Mouse (Mus musculus): Measurements from ENCODE around the gene Lrrc4b. TPM values are rescaled to one million over a fixed set of nuclear protein-coding genes. Genes with fewer than 3 reads are reported as not detected.

Gene Lrrc4b
- polyA plus RNA-seq, 1 experiment from 2014 or later: 2.1 TPM

GRCm38 (mm10) chr7:44482836-44483435 lies 54.1 kb downstream of the Lrrc4b start:
- no peak overlapping the region for H3K9ac ChIP-seq (replicated peaks; ENCODE audit: low read depth, low read length)
- peak; percentile 29; the same call in 1 of the 2 replicates for ATAC-seq (ENCODE audit: insufficient number of reproducible peaks, insufficient read depth, low FRiP score, low read depth)
- no peaks in the 10 kb centered on the region for H3K9me3 ChIP-seq (ENCODE audit: control insufficient read depth, low read depth, low read length)
- no peak overlapping the region for H3K27ac ChIP-seq (ENCODE audit: low read length)
- WGBS: 67% methylated on average over 3 of the region's 3 CpGs
- H3K36me3 ChIP-seq (ENCODE audit: control insufficient read depth, insufficient read depth, low read length): no peaks in the 10 kb centered on the region
- no peaks in the 10 kb centered on the region for H3K4me1 ChIP-seq (ENCODE audit: control insufficient read depth, insufficient read depth, low read length)
- H3K4me3 ChIP-seq (ENCODE audit: low read depth, low read length): no peak overlapping the region
- H3K27me3 ChIP-seq (ENCODE audit: control insufficient read depth, insufficient read depth, low read length): no peaks in the 10 kb centered on the region
- no peak overlapping the region for H3K4me2 ChIP-seq (replicated peaks; ENCODE audit: low read depth, low read length)

- Histone ChIP-seq H3K9me3 (ENCODE audit: control insufficient read depth, low read depth, low read length) (no peaks in the 10 kb centered on the region), H3K4me1 (ENCODE audit: control insufficient read depth, insufficient read depth, low read length) (no peaks in the 10 kb centered on the region), H3K9ac (replicated peaks; ENCODE audit: low read depth, low read length) (no peak overlapping the region), H3K4me2 (replicated peaks; ENCODE audit: low read depth, low read length) (no peak overlapping the region), H3K27ac (ENCODE audit: low read length) (no peak overlapping the region), H3K36me3 (ENCODE audit: control insufficient read depth, insufficient read depth, low read length) (no peaks in the 10 kb centered on the region), H3K4me3 (ENCODE audit: low read depth, low read length) (no peak overlapping the region), H3K27me3 (ENCODE audit: control insufficient read depth, insufficient read depth, low read length) (no peaks in the 10 kb centered on the region)
- WGBS: 93% methylated on average over 1 of the region's 1 CpGs
- no peak for ATAC-seq (ENCODE audit: insufficient number of reproducible peaks, insufficient read depth, low FRiP score, low read depth)
Measured at GRCm38 (mm10) chr7:44484109-44484508, 55.3 kb downstream of the Lrrc4b start.

- H3K36me3 ChIP-seq (ENCODE audit: control insufficient read depth, insufficient read depth, low read length): peaks cover 3% of the 10 kb centered on the region
- H3K27ac ChIP-seq (ENCODE audit: low read length): no peak overlapping the region
- H3K9ac ChIP-seq (replicated peaks; ENCODE audit: low read depth, low read length): no peak overlapping the region
- H3K4me3 ChIP-seq (ENCODE audit: low read depth, low read length): no peak overlapping the region
- 38% methylated on average over 5 of the region's 5 CpGs for WGBS
- no peak overlapping the region for H3K4me2 ChIP-seq (replicated peaks; ENCODE audit: low read depth, low read length)
- no peaks in the 10 kb centered on the region for H3K4me1 ChIP-seq (ENCODE audit: control insufficient read depth, insufficient read depth, low read length)
- H3K27me3 ChIP-seq (ENCODE audit: control insufficient read depth, insufficient read depth, low read length): no peaks in the 10 kb centered on the region
- ATAC-seq (ENCODE audit: insufficient number of reproducible peaks, insufficient read depth, low FRiP score, low read depth): peak; percentile 57; the same call in 1 of the 2 replicates
- no peaks in the 10 kb centered on the region for H3K9me3 ChIP-seq (ENCODE audit: control insufficient read depth, low read depth, low read length)
Measured at GRCm38 (mm10) chr7:44484841-44485571, 56.2 kb downstream of the Lrrc4b start.

GRCm38 (mm10) chr7:44485572-44486195 lies 56.9 kb downstream of the Lrrc4b start:
- H3K9me3 ChIP-seq (ENCODE audit: control insufficient read depth, low read depth, low read length): no peaks in the 10 kb centered on the region
- no peaks in the 10 kb centered on the region for H3K4me1 ChIP-seq (ENCODE audit: control insufficient read depth, insufficient read depth, low read length)
- peaks cover 10% of the 10 kb centered on the region for H3K36me3 ChIP-seq (ENCODE audit: control insufficient read depth, insufficient read depth, low read length)
- no peak overlapping the region for H3K27ac ChIP-seq (ENCODE audit: low read length)
- 65% methylated on average over 7 of the region's 7 CpGs for WGBS
- no peaks in the 10 kb centered on the region for H3K27me3 ChIP-seq (ENCODE audit: control insufficient read depth, insufficient read depth, low read length)
- no peak overlapping the region for H3K9ac ChIP-seq (replicated peaks; ENCODE audit: low read depth, low read length)
- ATAC-seq (ENCODE audit: insufficient number of reproducible peaks, insufficient read depth, low FRiP score, low read depth): no peak
- no peak overlapping the region for H3K4me3 ChIP-seq (ENCODE audit: low read depth, low read length)
- H3K4me2 ChIP-seq (replicated peaks; ENCODE audit: low read depth, low read length): no peak overlapping the region

- Histone ChIP-seq H3K4me1 (ENCODE audit: control insufficient read depth, insufficient read depth, low read length) (no peaks in the 10 kb centered on the region), H3K9ac (replicated peaks; ENCODE audit: low read depth, low read length) (no peak overlapping the region), H3K36me3 (ENCODE audit: control insufficient read depth, insufficient read depth, low read length) (peaks cover 23% of the 10 kb centered on the region), H3K9me3 (ENCODE audit: control insufficient read depth, low read depth, low read length) (no peaks in the 10 kb centered on the region), H3K4me3 (ENCODE audit: low read depth, low read length) (no peak overlapping the region), H3K27ac (ENCODE audit: low read length) (no peak overlapping the region), H3K4me2 (replicated peaks; ENCODE audit: low read depth, low read length) (no peak overlapping the region), H3K27me3 (ENCODE audit: control insufficient read depth, insufficient read depth, low read length) (no peaks in the 10 kb centered on the region)
- ATAC-seq (ENCODE audit: insufficient number of reproducible peaks, insufficient read depth, low FRiP score, low read depth): no peak
- 70% methylated on average over 13 of the region's 13 CpGs for WGBS
Measured at GRCm38 (mm10) chr7:44486927-44487575, 58.2 kb downstream of the Lrrc4b start.

GRCm38 (mm10) chr7:44487936-44488335 lies 59.1 kb downstream of the Lrrc4b start:
- ATAC-seq (ENCODE audit: insufficient number of reproducible peaks, insufficient read depth, low FRiP score, low read depth): no peak
- WGBS: 87% methylated on average over 7 of the region's 7 CpGs
- H3K27me3 ChIP-seq (ENCODE audit: control insufficient read depth, insufficient read depth, low read length): no peaks in the 10 kb centered on the region

GRCm38 (mm10) chr7:44488545-44488944 lies 59.7 kb downstream of the Lrrc4b start:
- Histone ChIP-seq H3K27me3 (ENCODE audit: control insufficient read depth, insufficient read depth, low read length) (no peaks in the 10 kb centered on the region), H3K9ac (replicated peaks; ENCODE audit: low read depth, low read length) (no peak overlapping the region), H3K4me3 (ENCODE audit: low read depth, low read length) (no peak overlapping the region), H3K9me3 (ENCODE audit: control insufficient read depth, low read depth, low read length) (no peaks in the 10 kb centered on the region), H3K4me2 (replicated peaks; ENCODE audit: low read depth, low read length) (no peak overlapping the region), H3K4me1 (ENCODE audit: control insufficient read depth, insufficient read depth, low read length) (no peaks in the 10 kb centered on the region), H3K27ac (ENCODE audit: low read length) (no peak overlapping the region), H3K36me3 (ENCODE audit: control insufficient read depth, insufficient read depth, low read length) (peaks cover 34% of the 10 kb centered on the region)
- ATAC-seq (ENCODE audit: insufficient number of reproducible peaks, insufficient read depth, low FRiP score, low read depth): no peak
- 89% methylated on average over 8 of the region's 8 CpGs for WGBS

More at GRCm38 (mm10) chr7:44487936-44488335, 59.1 kb downstream of the Lrrc4b start:
- Histone ChIP-seq H3K4me3 (ENCODE audit: low read depth, low read length) (no peak overlapping the region), H3K36me3 (ENCODE audit: control insufficient read depth, insufficient read depth, low read length) (peaks cover 31% of the 10 kb centered on the region), H3K9ac (replicated peaks; ENCODE audit: low read depth, low read length) (no peak overlapping the region), H3K4me2 (replicated peaks; ENCODE audit: low read depth, low read length) (no peak overlapping the region), H3K9me3 (ENCODE audit: control insufficient read depth, low read depth, low read length) (no peaks in the 10 kb centered on the region), H3K4me1 (ENCODE audit: control insufficient read depth, insufficient read depth, low read length) (no peaks in the 10 kb centered on the region), H3K27ac (ENCODE audit: low read length) (no peak overlapping the region)

GRCm38 (mm10) chr7:44490281-44490680 lies 61.5 kb downstream of the Lrrc4b start:
- 96% methylated on average over 4 of the region's 4 CpGs for WGBS

More at GRCm38 (mm10) chr7:44490281-44490680, 61.5 kb downstream of the Lrrc4b start:
- no peak overlapping the region for H3K9ac ChIP-seq (replicated peaks; ENCODE audit: low read depth, low read length)
- no peaks in the 10 kb centered on the region for H3K27me3 ChIP-seq (ENCODE audit: control insufficient read depth, insufficient read depth, low read length)
- no peak for ATAC-seq (ENCODE audit: insufficient number of reproducible peaks, insufficient read depth, low FRiP score, low read depth)
- peaks cover 4% of the 10 kb centered on the region; the same call in 1 of the 2 replicates for H3K4me1 ChIP-seq (ENCODE audit: control insufficient read depth, insufficient read depth, low read length)
- no peaks in the 10 kb centered on the region for H3K9me3 ChIP-seq (ENCODE audit: control insufficient read depth, low read depth, low read length)
- H3K4me3 ChIP-seq (ENCODE audit: low read depth, low read length): no peak overlapping the region
- H3K36me3 ChIP-seq (ENCODE audit: control insufficient read depth, insufficient read depth, low read length): peaks cover 34% of the 10 kb centered on the region
- H3K4me2 ChIP-seq (replicated peaks; ENCODE audit: low read depth, low read length): no peak overlapping the region
- H3K27ac ChIP-seq (ENCODE audit: low read length): no peak overlapping the region

All from stomach, embryonic 14.5 days (tissue).